Mouse (Mus musculus) embryo, embryonic 11.5 days (tissue): ENCODE results near the gene Zdhhc9.

Experiments used
- DNase-seq: peaks from one replicate; pipeline ENCODE4 v3.0.0-alpha.2; 2012; ENCODE audit warnings: low read depth, low spot score

Gene Zdhhc9

GRCm38 (mm10) chrX:48127502-48128218 lies 81.0 kb downstream of the Zdhhc9 start:
- no peak for DNase-seq

- no peak for DNase-seq
Observed at GRCm38 (mm10) chrX:48126903-48127476, 81.7 kb downstream of the Zdhhc9 start.

- DNase-seq, result no peak
Observed at GRCm38 (mm10) chrX:48124132-48125071, 84.3 kb downstream of the Zdhhc9 start.
